Mouse (Mus musculus): ENCODE data around the gene Tnf.

DNA sequence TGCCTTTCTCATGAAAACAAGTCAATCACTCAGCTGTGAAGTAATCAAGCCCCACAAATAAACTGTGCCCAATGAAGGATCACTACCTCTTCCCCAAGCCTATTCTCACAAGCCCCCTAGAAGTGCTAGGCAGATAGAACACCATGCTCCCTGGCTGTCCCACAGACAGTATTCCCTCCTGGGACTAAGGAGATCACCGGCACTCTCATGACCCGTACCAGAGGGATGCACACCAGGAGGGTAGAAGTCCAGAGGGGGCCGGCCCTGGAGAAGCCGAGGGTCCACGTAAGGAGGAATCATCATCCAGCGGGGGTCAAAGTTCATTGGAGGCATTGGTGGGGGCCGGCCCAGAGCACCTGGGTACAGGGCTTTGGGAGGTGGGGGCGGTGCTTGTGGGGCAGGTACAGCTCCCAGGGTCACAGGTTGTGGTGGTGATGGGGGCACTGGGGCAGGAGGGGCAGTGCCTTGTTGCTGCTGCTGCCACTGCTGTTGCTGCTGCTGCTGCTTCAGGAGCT is 44.1 kb downstream of the Tnf start:
- no peak; the same call in 1 of the 2 replicates for TF ChIP-seq POLR2A (IDR thresholded peaks at IDR 0.05; ENCODE audit: low read depth, low read length)
- no peak for TF ChIP-seq NRF1 (IDR thresholded peaks at IDR 0.05; ENCODE audit: low read depth, low read length)
- no peak for TF ChIP-seq CTCF (conservative IDR thresholded peaks at IDR 0.05 in 1 of 2, IDR thresholded peaks at IDR 0.05 in 1 of 2; ENCODE audit: low read depth in 2 of 2, low read length in 2 of 2)
- no peak for TF ChIP-seq USF2 (conservative IDR thresholded peaks at IDR 0.05; ENCODE audit: low read depth, low read length)
- no peak for TF ChIP-seq MYC (IDR thresholded peaks at IDR 0.05; ENCODE audit: low read depth, low read length)
- no peak for TF ChIP-seq PAX5 (IDR thresholded peaks at IDR 0.05; ENCODE audit: low read length)
- TF ChIP-seq EP300 (IDR thresholded peaks at IDR 0.05; ENCODE audit: low read length), result no peak
- TF ChIP-seq HCFC1 (IDR thresholded peaks at IDR 0.05; ENCODE audit: low read depth, low read length), result no peak
- TF ChIP-seq SIN3A (IDR thresholded peaks at IDR 0.05; ENCODE audit: low read length), result no peak
- TF ChIP-seq BHLHE40 (IDR thresholded peaks at IDR 0.05; ENCODE audit: low read depth, low read length), result no peak
- TF ChIP-seq RAD21 (IDR thresholded peaks at IDR 0.05; ENCODE audit: low read depth, low read length), result no peak
- no peak for TF ChIP-seq POLR2AphosphoS2 (IDR thresholded peaks at IDR 0.05; ENCODE audit: low read depth, low read length)

Data from CH12.LX (cell line).